Mouse (Mus musculus) adrenal gland, postnatal 4 days (tissue): Measurements from ENCODE around the gene Samd9l. TPM values are rescaled to one million over a fixed set of nuclear protein-coding genes. Genes with fewer than 3 reads are reported as not detected.
"Not testable (repeated sequence)": the region's sequence is repeated elsewhere in the genome, so short reads cannot be mapped to it uniquely, and the experiment has no call there.

Experiments
- DNase-seq, 2 experiments: peaks; one replicate each; pipeline ENCODE4 v3.0.0; 2021 to 2022; ENCODE audit warnings: low spot score in 2 of 2, mixed read lengths in 2 of 2
- total RNA-seq, 2 experiments: library from RNA; stranded (reverse); gene quantifications; 2 replicates each; pipeline ENCODE4 v1.2.3; 2021

Samd9l gene
- total RNA-seq, 2 experiments from 2014 or later = 12.5 to 19.2 TPM

- DNase-seq = not testable (repeated sequence)
Observed at GRCm38 (mm10) chr6:3345043-3345639, 54.2 kb downstream of the Samd9l start.

- not testable (repeated sequence) for DNase-seq
Observed at GRCm38 (mm10) chr6:3343603-3344247, 55.6 kb downstream of the Samd9l start.

- no peak for DNase-seq
Observed at GRCm38 (mm10) chr6:3341479-3341878, 57.9 kb downstream of the Samd9l start.

GRCm38 (mm10) chr6:3340928-3341327 lies 58.4 kb downstream of the Samd9l start:
- DNase-seq = not testable (repeated sequence)

GRCm38 (mm10) chr6:3339131-3339530 lies 60.2 kb downstream of the Samd9l start:
- DNase-seq = not testable (repeated sequence)

Other genes with a start within 250 kb of the Samd9l start
- 1 to 10 TPM in 1 of 2 experiments, not detected in 1; 2.6 TPM for gene Hepacam2, start 98.7 kb upstream of the Samd9l start, total RNA-seq
- 10 to 100 TPM; 23.7 to 25.0 TPM for gene Vps50, start 98.8 kb upstream of the Samd9l start, total RNA-seq